Mouse (Mus musculus) CH12.LX (cell line): ENCODE measurements around the gene Cntnap1. TPM values are rescaled to one million over a fixed set of nuclear protein-coding genes. Genes with fewer than 3 reads are reported as not detected.

Experiments
- DNase-seq: peaks from one replicate; pipeline ENCODE4 v3.0.0-alpha.2; 2013; ENCODE audit errors: extremely low read depth
- H3K27ac ChIP-seq: 2 replicates; pipeline ENCODE4 v1.5.1; 2012; ENCODE audit warnings: low read depth, mild to moderate bottlenecking, control low read depth, moderate library complexity; ENCODE audit not compliant: insufficient read depth
- H3K27me3 ChIP-seq: replicated peaks from 2 replicates; pipeline ENCODE3; 2012; ENCODE audit warnings: inconsistent platforms
- H3K36me3 ChIP-seq, 2 experiments: replicated peaks in 1 of 2; 2 replicates each; pipeline versions ENCODE3 to v1.6.1; 2012; ENCODE audit warnings: inconsistent platforms in 1 of 2, low read length in 1 of 2, mild to moderate bottlenecking in 1 of 2, mixed read lengths in 1 of 2, moderate library complexity in 1 of 2; ENCODE audit not compliant: control insufficient read depth in 1 of 2, insufficient read depth in 1 of 2
- H3K4me1 ChIP-seq, 2 experiments: 2 replicates each; pipeline ENCODE4 v1.6.1; 2012; ENCODE audit warnings: inconsistent platforms in 1 of 2, moderate library complexity in 1 of 2; ENCODE audit not compliant: insufficient read depth in 2 of 2, control insufficient read depth in 1 of 2
- H3K4me2 ChIP-seq: 2 replicates; pipeline ENCODE4 v1.6.1; 2012; ENCODE audit warnings: low read depth, mild to moderate bottlenecking, control low read depth; ENCODE audit not compliant: poor library complexity, insufficient read depth, severe bottlenecking
- H3K4me3 ChIP-seq, 3 experiments: fragments of 150-350 bp in 1 of 3; sonication (generic) in 1 of 3; replicated peaks in 1 of 3; 2 replicates each; pipeline versions ENCODE3 to v1.5.1; 2011 to 2012; ENCODE audit warnings: low read depth in 2 of 3, low read length in 2 of 3, mild to moderate bottlenecking in 2 of 3, moderate library complexity in 2 of 3, control low read depth in 1 of 3, improper control_type of control experiment in 1 of 3, inconsistent platforms in 1 of 3, mixed read lengths in 1 of 3; ENCODE audit not compliant: poor library complexity in 1 of 3
- H3K79me2 ChIP-seq: replicated peaks from 2 replicates; pipeline ENCODE4 v1.6.1; 2012; ENCODE audit warnings: mild to moderate bottlenecking, moderate library complexity; ENCODE audit not compliant: control insufficient read depth, poor library complexity, insufficient read depth, severe bottlenecking; ENCODE audit errors: extremely low read depth
- H3K9ac ChIP-seq: 2 replicates; pipeline ENCODE4 v1.6.1; 2012; ENCODE audit warnings: low read depth, mild to moderate bottlenecking, control low read depth, moderate library complexity; ENCODE audit not compliant: insufficient read depth
- H3K9me3 ChIP-seq: replicated peaks from 2 replicates; pipeline ENCODE3; 2012; ENCODE audit warnings: low read length, inconsistent platforms, mixed read lengths
- CTCF ChIP-seq, 2 experiments: IDR thresholded peaks in 1 of 2; conservative IDR thresholded peaks in 1 of 2; 2 replicates each; pipeline ENCODE4 v1.5.1; 2011 to 2012; ENCODE audit warnings: low read depth in 2 of 2, low read length in 2 of 2, improper control_type of control experiment in 1 of 2, inconsistent platforms in 1 of 2, mild to moderate bottlenecking in 1 of 2, moderate library complexity in 1 of 2
- ETS1 ChIP-seq: conservative IDR thresholded peaks from 2 replicates; pipeline ENCODE4 v1.6.1; 2012; ENCODE audit warnings: low read depth, mild to moderate bottlenecking, inconsistent platforms, low read length, improper control_type of control experiment, moderate library complexity
- IRF4 ChIP-seq: IDR thresholded peaks from 2 replicates; pipeline ENCODE4 v1.6.1; 2014; ENCODE audit warnings: low read depth, mild to moderate bottlenecking, inconsistent platforms, low read length, improper control_type of control experiment
- JUND ChIP-seq: conservative IDR thresholded peaks from 2 replicates; pipeline ENCODE4 v1.6.1; 2011; ENCODE audit warnings: low read depth, low read length, improper control_type of control experiment
- MAFK ChIP-seq: IDR thresholded peaks from 2 replicates; pipeline ENCODE4 v1.6.1; 2011; ENCODE audit warnings: low read length, improper control_type of control experiment; ENCODE audit not compliant: insufficient replicate concordance
- MEF2A ChIP-seq: IDR thresholded peaks from 2 replicates; pipeline ENCODE4 v1.6.1; 2014; ENCODE audit warnings: low read depth, mild to moderate bottlenecking, inconsistent platforms, low read length, improper control_type of control experiment, borderline replicate concordance
- MXI1 ChIP-seq: IDR thresholded peaks from 2 replicates; pipeline ENCODE4 v1.6.1; 2011; ENCODE audit warnings: mild to moderate bottlenecking, low read depth, low read length, improper control_type of control experiment
- MYC ChIP-seq: IDR thresholded peaks from 2 replicates; pipeline ENCODE4 v1.6.1; 2011; ENCODE audit warnings: low read depth, mild to moderate bottlenecking, improper control_type of control experiment, low read length
- NELFE ChIP-seq: IDR thresholded peaks from 2 replicates; pipeline ENCODE4 v1.6.1; 2011; ENCODE audit warnings: low read depth, low read length, improper control_type of control experiment
- NRF1 ChIP-seq: IDR thresholded peaks from 2 replicates; pipeline ENCODE4 v1.6.1; 2014; ENCODE audit warnings: low read depth, mild to moderate bottlenecking, inconsistent platforms, low read length, improper control_type of control experiment, moderate library complexity
- POLR2AphosphoS2 ChIP-seq: IDR thresholded peaks from 2 replicates; pipeline ENCODE4 v1.6.1; 2011; ENCODE audit warnings: low read depth, low read length, improper control_type of control experiment
- USF2 ChIP-seq: conservative IDR thresholded peaks from 2 replicates; pipeline ENCODE4 v1.6.1; 2011; ENCODE audit warnings: low read depth, low read length, improper control_type of control experiment
- ZC3H11A ChIP-seq: IDR thresholded peaks from 2 replicates; pipeline ENCODE4 v1.6.1; 2012; ENCODE audit warnings: low read depth, mild to moderate bottlenecking, inconsistent platforms, low read length, improper control_type of control experiment
- ZKSCAN1 ChIP-seq: IDR thresholded peaks from 2 replicates; pipeline ENCODE4 v1.6.1; 2012; ENCODE audit warnings: low read depth, inconsistent platforms, low read length, improper control_type of control experiment, borderline replicate concordance
- ZNF384 ChIP-seq: IDR thresholded peaks from 2 replicates; pipeline ENCODE4 v1.6.1; 2012; ENCODE audit warnings: low read depth, low read length, improper control_type of control experiment, inconsistent platforms
- dilution Hi-C: fragments of 300-500 bp; cut with MboI; formaldehyde crosslinking; loops from 2 replicates; pipeline ENCODE4 v1.14.3; 2020; ENCODE audit warnings: low sequenced_read_pairs; ENCODE audit not compliant: extremely low pct_unique_long_range_greater_than_20kb, extremely low pct_ligation_motif_present
- in situ Hi-C: fragments of 300-500 bp; cut with MboI; formaldehyde crosslinking; loops from 3 replicates; pipeline ENCODE4 v1.14.3; 2019; ENCODE audit warnings: low sequenced_read_pairs, low pct_ligation_motif_present, low pct_unique_long_range_greater_than_20kb, mixed read lengths
- polyA plus RNA-seq: library from polyadenylated mRNA; unstranded; fragments of >175 nt; gene quantifications from 2 replicates; pipeline ENCODE4 v1.2.1, GENCODE M21; 2012; ENCODE audit warnings: low read depth; ENCODE audit not compliant: insufficient read length
- total RNA-seq, 2 experiments: library from RNA; depleted of rRNA; stranded (reverse); fragments of 300-350 nt in 1 of 2; fragments of >200 nt in 1 of 2; gene quantifications; 2 replicates each; pipeline ENCODE4 v1.2.3; 2012 to 2014

The Cntnap1 gene
- total and polyA plus RNA-seq, 3 experiments = 4.4 to 19.5 (median 15.6) TPM

GRCm38 (mm10) chr11:101134217-101134865 is 36.0 kb upstream of the Cntnap1 start:
- Histone ChIP-seq H3K27me3 (no peaks in the 10 kb centered on the region), H3K36me3 (no peaks in the 10 kb centered on the region), H3K79me2 (no peaks in the 10 kb centered on the region), H3K4me1 (peaks cover 15 to 24% of the 10 kb centered on the region in 2 experiments), H3K4me3 (no peak overlapping the region), H3K4me2 (no peak overlapping the region), H3K9me3 (peaks cover 7% of the 10 kb centered on the region), H3K9ac (no peak overlapping the region), H3K27ac (no peak overlapping the region)
- dilution Hi-C loops (no loop called here), in situ Hi-C loops (no loop called here)
- DNase-seq = no peak
- no peak for TF ChIP-seq IRF4
- TF ChIP-seq NRF1 = no peak
- TF ChIP-seq MEF2A = no peak
- no peak for TF ChIP-seq MYC
- no peak for TF ChIP-seq MAFK
- no peak for TF ChIP-seq ZNF384
- no peak for TF ChIP-seq USF2
- no peak for TF ChIP-seq ZKSCAN1
- TF ChIP-seq CTCF (conservative IDR thresholded peaks at IDR 0.05 in 1 of 2, IDR thresholded peaks at IDR 0.05 in 1 of 2; ENCODE audit: low read depth in 2 of 2, low read length in 2 of 2) = no peak
- TF ChIP-seq JUND = no peak
- TF ChIP-seq POLR2AphosphoS2 = no peak
- no peak for TF ChIP-seq ZC3H11A
- no peak for TF ChIP-seq NELFE
- no peak for TF ChIP-seq ETS1
- TF ChIP-seq MXI1 = no peak

GRCm38 (mm10) chr11:101137000-101137399 is 33.3 kb upstream of the Cntnap1 start:
- no peaks in the 10 kb centered on the region for H3K9me3 ChIP-seq
- no peaks in the 10 kb centered on the region for H3K79me2 ChIP-seq
- no peak overlapping the region for H3K27ac ChIP-seq
- H3K36me3 ChIP-seq = no peaks in the 10 kb centered on the region
- no peak overlapping the region for H3K4me2 ChIP-seq
- H3K4me3 ChIP-seq = no peak overlapping the region
- no peak for DNase-seq
- peaks cover 5 to 15% of the 10 kb centered on the region in 2 experiments; a peak in 3 of 4 replicates for H3K4me1 ChIP-seq
- in situ Hi-C loops (loop anchor here (5.0 kb wide), 1 partner anchor 35 kb away; the partner anchor contains the start of genes Cntnap1 and Plekhh3), dilution Hi-C loops (no loop called here)
- H3K9ac ChIP-seq = no peak overlapping the region
- no peak for TF ChIP-seq POLR2AphosphoS2
- no peak for TF ChIP-seq MEF2A
- H3K27me3 ChIP-seq = no peaks in the 10 kb centered on the region
